In the genomic region with DNA sequence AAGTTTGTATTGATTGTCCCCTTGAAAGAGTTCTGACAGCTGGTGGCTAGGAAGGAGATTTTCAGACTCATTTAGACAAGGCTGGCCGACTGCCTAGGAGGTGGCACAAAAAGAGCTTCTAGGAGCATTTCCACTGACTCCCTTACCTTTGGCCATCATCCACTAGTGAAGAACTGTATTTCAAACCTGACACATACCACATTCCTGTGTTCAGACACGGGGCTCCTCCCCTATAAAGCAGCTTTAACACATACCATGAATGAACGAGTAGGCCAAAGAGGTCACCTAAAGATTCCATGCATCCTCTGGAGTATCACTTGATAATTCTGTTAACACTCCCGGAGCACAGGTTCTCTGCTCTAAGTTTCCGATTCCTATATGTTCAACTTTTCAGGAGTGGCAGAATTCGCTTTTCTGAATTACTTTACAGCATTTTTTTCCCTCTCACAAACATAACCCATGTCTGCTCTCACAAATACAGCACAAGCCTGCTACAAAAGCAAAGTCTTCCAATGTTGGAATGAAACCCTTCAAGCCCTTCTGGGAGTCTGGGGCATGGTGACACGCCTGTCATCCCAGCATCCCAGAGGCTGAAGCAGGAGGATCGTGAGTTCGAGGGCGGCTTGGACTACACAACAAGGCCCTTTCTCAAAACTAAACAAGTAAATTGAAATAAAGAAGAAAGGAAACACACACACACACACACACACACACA, we compare ENCODE assay signal across 9 mouse cellular contexts. TPM values are rescaled to one million over a fixed set of nuclear protein-coding genes. Genes with fewer than 3 reads are reported as not detected.
A peak's percentile ranks its signal among the peaks of the same experiment; 100 is the strongest.
DNase-seq lines count a peak whose midpoint lies in the region; ATAC-seq lines count a peak whose summit lies in the region.
"Had no signal": no experiment of that assay in that cellular context is flagged by ENCODE, and none has a peak within 500 bp of the region (broad histone marks: within the 10 kb centered on the region; RNA-seq: fewer than 3 reads in every experiment).

No protein-coding gene starts in this region.

- peaks cover 4% of the 10 kb centered on the region; the same call in 1 of the 2 replicates for H3K36me3 ChIP-seq in forebrain, embryonic 16.5 days (ENCODE audit: control insufficient read depth, insufficient read depth)
- H3K36me3 ChIP-seq in limb, embryonic 12.5 days = peaks cover 9% of the 10 kb centered on the region
- peaks cover 4% of the 10 kb centered on the region; the same call in 1 of the 2 replicates for H3K36me3 ChIP-seq in neural tube, embryonic 12.5 days
- H3K36me3 ChIP-seq: G1E had no signal

- H3K4me3 ChIP-seq in forebrain, embryonic 16.5 days (replicated peaks; ENCODE audit: low read length) = peak overlapping the region; percentile 81
- peak overlapping the region; percentile 63 for H3K4me3 ChIP-seq in limb, embryonic 12.5 days (replicated peaks)
- peak overlapping the region; percentile 69 for H3K4me3 ChIP-seq in neural tube, embryonic 12.5 days

- H3K9ac ChIP-seq in forebrain, embryonic 16.5 days (replicated peaks; ENCODE audit: low read depth, low read length) = peak overlapping the region; percentile 70
- peak overlapping the region; percentile 78 for H3K9ac ChIP-seq in limb, embryonic 12.5 days (replicated peaks)
- peak overlapping the region; percentile 66 for H3K9ac ChIP-seq in neural tube, embryonic 12.5 days

- peak; percentile 51; the same call in 1 of the 2 replicates for ATAC-seq in forebrain, embryonic 16.5 days
- ATAC-seq in limb, embryonic 12.5 days (ENCODE audit: insufficient number of reproducible peaks, insufficient read depth, low FRiP score, low TSS enrichment, low read depth) = peak; percentile 24; the same call in 1 of the 2 replicates
- peak; percentile 65; the same call in 1 of the 2 replicates for ATAC-seq in neural tube, embryonic 12.5 days (ENCODE audit: low FRiP score, low read depth)

- peak overlapping the region; percentile 74 for H3K4me2 ChIP-seq in forebrain, embryonic 16.5 days (ENCODE audit: low read length)
- H3K4me2 ChIP-seq in limb, embryonic 12.5 days = peak overlapping the region; percentile 59
- H3K4me2 ChIP-seq in neural tube, embryonic 12.5 days (replicated peaks) = peak overlapping the region; percentile 64

- 20% methylated on average over 10 of the region's 10 CpGs for WGBS in forebrain, embryonic 16.5 days
- 23% methylated on average over 10 of the region's 10 CpGs for WGBS in limb, embryonic 12.5 days
- 21% methylated on average over 10 of the region's 10 CpGs for WGBS in neural tube, embryonic 12.5 days

- peaks cover 11% of the 10 kb centered on the region for H3K4me1 ChIP-seq in forebrain, embryonic 16.5 days (replicated peaks; ENCODE audit: control insufficient read depth, insufficient read depth, low read length)
- peaks cover 6% of the 10 kb centered on the region for H3K4me1 ChIP-seq in limb, embryonic 12.5 days (replicated peaks)
- peaks cover 9% of the 10 kb centered on the region for H3K4me1 ChIP-seq in neural tube, embryonic 12.5 days

- no peaks in the 10 kb centered on the region for H3K27me3 ChIP-seq in forebrain, embryonic 16.5 days (replicated peaks; ENCODE audit: control insufficient read depth, insufficient read depth, low read length)
- H3K27me3 ChIP-seq in limb, embryonic 12.5 days = no peaks in the 10 kb centered on the region
- no peaks in the 10 kb centered on the region for H3K27me3 ChIP-seq in neural tube, embryonic 12.5 days (replicated peaks)

- H3K9me3 ChIP-seq in forebrain, embryonic 16.5 days (ENCODE audit: control insufficient read depth, low read length) = no peaks in the 10 kb centered on the region
- no peaks in the 10 kb centered on the region for H3K9me3 ChIP-seq in limb, embryonic 12.5 days
- H3K9me3 ChIP-seq in neural tube, embryonic 12.5 days = no peaks in the 10 kb centered on the region
- H3K9me3 ChIP-seq: G1E had no signal

- no peak overlapping the region; the same call in 1 of the 2 replicates for H3K27ac ChIP-seq in forebrain, embryonic 16.5 days (ENCODE audit: low read length)
- peak overlapping the region; percentile 56; the same call in 1 of the 2 replicates for H3K27ac ChIP-seq in limb, embryonic 12.5 days
- H3K27ac ChIP-seq in neural tube, embryonic 12.5 days = no peak overlapping the region

- peak; percentile 57 for DNase-seq in embryo, embryonic 10 days (ENCODE audit: low spot score)
- DNase-seq in embryo, embryonic 9.5 days (ENCODE audit: extremely low spot score) = no peak
- peak; percentile 14 for DNase-seq in urinary bladder, postnatal 14 days (ENCODE audit: low spot score)
- no peak for DNase-seq in urinary bladder, adult 18-20 months (ENCODE audit: low spot score in 2 of 2)
- DNase-seq in gastrocnemius, postnatal 10 days = no peak

RNA-seq across cellular contexts. Expression of a gene that starts 0.6 kb away (rescaled TPM):
- polyA plus RNA-seq in forebrain, embryonic 16.5 days (2015; fragmentation: Nextera tagmentation; extraction: Ambion mirVana) = 46.4 and 49.9 TPM in 2 replicates
- 70.3 and 78.3 TPM in 2 replicates for polyA plus RNA-seq in limb, embryonic 12.5 days (2016; fragmentation: Nextera tagmentation; extraction: Ambion mirVana)
- polyA plus RNA-seq in neural tube, embryonic 12.5 days (2016; fragmentation: Nextera tagmentation; extraction: Ambion mirVana) = 53.1 and 57.1 TPM in 2 replicates
- 1 to 10 TPM; 8.1 to 9.0 TPM for total RNA-seq in gastrocnemius, postnatal 10 days (2021)
- total RNA-seq: G1E had no signal
- polyA plus RNA-seq: G1E had no signal

RNA-seq across cellular contexts. Expression of a gene that starts 45.3 kb away (rescaled TPM):
- 0.14 TPM in 1 of 2 replicates, not detected in the other for polyA plus RNA-seq in forebrain, embryonic 16.5 days (2015; fragmentation: Nextera tagmentation; extraction: Ambion mirVana)
- polyA plus RNA-seq in limb, embryonic 12.5 days (2016; fragmentation: Nextera tagmentation; extraction: Ambion mirVana) = not detected in 2 replicates
- not detected in 2 replicates for polyA plus RNA-seq in neural tube, embryonic 12.5 days (2016; fragmentation: Nextera tagmentation; extraction: Ambion mirVana)
- total RNA-seq in gastrocnemius, postnatal 10 days (2021) = under 1 TPM in 1 of 2 experiments, not detected in 1; 0.14 TPM
- polyA plus RNA-seq: G1E had no signal

Comparison
In these comparisons a context has a peak if more than half of its experiments do, and no peak if none do; other contexts are left out.
1. DNase-seq: peak in embryo, embryonic 10 days (single experiment) and urinary bladder, postnatal 14 days (single experiment); none in embryo, embryonic 9.5 days (single experiment), urinary bladder, adult 18-20 months (0 of 2) and gastrocnemius, postnatal 10 days (single experiment).
2. Peak in every context shown above with its lines, with median percentiles within 50 percentile points of each other: ATAC-seq, H3K4me2 ChIP-seq, H3K4me3 ChIP-seq and H3K9ac ChIP-seq.